8 mouse cellular contexts compared by ENCODE assay signal in genomic region chr12:81860308-81861181, GRCm38 (mm10). TPM values are rescaled to one million over a fixed set of nuclear protein-coding genes. Genes with fewer than 3 reads are reported as not detected.
A peak's percentile ranks its signal among the peaks of the same experiment; 100 is the strongest.
DNase-seq lines count a peak whose midpoint lies in the region; ATAC-seq and TF ChIP-seq lines count a peak whose summit lies in the region.

No protein-coding gene starts in this region.

- no peak for TF ChIP-seq CTCF in Patski (IDR thresholded peaks at IDR 0.05)

- no peak for DNase-seq in Patski (ENCODE audit: low read depth, low spot score)
- peak; percentile 72 for DNase-seq in cerebellum, adult 9-11 months
- peak; percentile 63 to 70 for DNase-seq in frontal cortex, postnatal 36 days (ENCODE audit: low spot score in 2 of 2)
- DNase-seq in hindbrain, embryonic 14.5 days (ENCODE audit: low spot score) = peak; percentile 53
- peak; percentile 56 to 59 for DNase-seq in left cerebral cortex, postnatal 14 days (ENCODE audit: low spot score in 2 of 2)
- DNase-seq in right cerebral cortex, postnatal 14 days = peak; percentile 67
- peak; percentile 49 to 56 for DNase-seq in urinary bladder, postnatal 36 days (ENCODE audit: low spot score in 2 of 2)

- H3K27ac ChIP-seq in hindbrain, embryonic 14.5 days = peak overlapping the region; percentile 95

- no peaks in the 10 kb centered on the region for H3K9me3 ChIP-seq in hindbrain, embryonic 14.5 days (ENCODE audit: control insufficient read depth, low read length)

- ATAC-seq in Patski = peak; percentile 57
- ATAC-seq in hindbrain, embryonic 14.5 days (ENCODE audit: low FRiP score) = peak; percentile 77
- ATAC-seq in megakaryocyte progenitor cell, adult 5-6 weeks (replicated peaks; ENCODE audit: poor library complexity) = peak; percentile 30

- CTCF ChIA-PET in Patski (lab: Charles Lee) = no interaction called here

- H3K9ac ChIP-seq in hindbrain, embryonic 14.5 days = peak overlapping the region; percentile 94

- H3K4me1 ChIP-seq in hindbrain, embryonic 14.5 days (replicated peaks; ENCODE audit: control insufficient read depth, insufficient read depth, low read length) = peaks cover 27% of the 10 kb centered on the region

- under 1% methylated on average over 100 of the region's 107 CpGs for WGBS in hindbrain, embryonic 14.5 days

- intact Hi-C loops in left cerebral cortex, postnatal 14 days (cut with DNase I) = loop anchor here (5.0 kb wide), 2 partner anchors 57 to 63 kb away; no protein-coding TSS in a partner anchor

- no peaks in the 10 kb centered on the region for H3K36me3 ChIP-seq in hindbrain, embryonic 14.5 days (replicated peaks; ENCODE audit: control insufficient read depth, insufficient read depth)

- H3K4me3 ChIP-seq in hindbrain, embryonic 14.5 days (replicated peaks; ENCODE audit: low read length) = peak overlapping the region; percentile 97

- POLR2A ChIA-PET in Patski (lab: Charles Lee) = interaction anchor here (1.0 kb wide), 1 partner anchor 23 kb away, joined by 4 read pairs; no protein-coding TSS in a partner anchor

- H3K4me2 ChIP-seq in hindbrain, embryonic 14.5 days (replicated peaks) = peak overlapping the region; percentile 84

- in situ Hi-C loops in Patski (cut with MboI; ENCODE audit: low pct_unique_long_range_greater_than_20kb) = no loop called here

- H3K27me3 ChIP-seq in Patski = no peaks in the 10 kb centered on the region
- H3K27me3 ChIP-seq in hindbrain, embryonic 14.5 days (ENCODE audit: control insufficient read depth, insufficient read depth, low read length) = no peaks in the 10 kb centered on the region

RNA-seq across cellular contexts. Expression of gene Pcnx, which starts 0.7 kb away (rescaled TPM):
- polyA plus RNA-seq in Patski (2021) = 29.1 TPM
- polyA plus RNA-seq in hindbrain, embryonic 14.5 days (2014; fragmentation: Nextera tagmentation; extraction: Ambion mirVana) = 14.2 and 19.9 TPM in 2 replicates
- 100 to 1,000 TPM; 103 to 119 TPM for total RNA-seq in left cerebral cortex, postnatal 14 days (2021)
- 23.8 and 32.2 TPM in 2 replicates for total RNA-seq in megakaryocyte progenitor cell, adult 5-6 weeks (2015)
- 10.0 and 14.8 TPM in 2 replicates for total RNA-seq in megakaryocyte progenitor cell, adult 5-6 weeks (2017)
